Mouse (Mus musculus): ENCODE results near the gene Cap1. TPM values are rescaled to one million over a fixed set of nuclear protein-coding genes. Genes with fewer than 3 reads are reported as not detected.

The Cap1 gene
- polyA plus RNA-seq, 1 experiment: 0.52 TPM

GRCm38 (mm10) chr4:122891597-122891996, 5.7 kb upstream of the Cap1 start:
- TF ChIP-seq GATA1 (IDR thresholded peaks at IDR 0.05; ENCODE audit: low read length) (no peak), TAL1 (IDR thresholded peaks at IDR 0.05; ENCODE audit: low read length) (no peak)
- Histone ChIP-seq H3K27me3 (ENCODE audit: control insufficient read depth) (no peaks in the 10 kb centered on the region), H3K4me1 (ENCODE audit: control insufficient read depth) (peaks cover 24% of the 10 kb centered on the region), H3K36me3 (ENCODE audit: control insufficient read depth) (no peaks in the 10 kb centered on the region), H3K4me3 (replicated peaks) (no peak overlapping the region), H3K9me3 (ENCODE audit: control insufficient read depth, low read length) (no peaks in the 10 kb centered on the region)

- Histone ChIP-seq H3K9me3 (ENCODE audit: control insufficient read depth, low read length) (no peaks in the 10 kb centered on the region), H3K4me1 (ENCODE audit: control insufficient read depth) (peaks cover 27% of the 10 kb centered on the region), H3K36me3 (ENCODE audit: control insufficient read depth) (no peaks in the 10 kb centered on the region), H3K4me3 (replicated peaks) (no peak overlapping the region), H3K27me3 (ENCODE audit: control insufficient read depth) (no peaks in the 10 kb centered on the region)
- TF ChIP-seq GATA1 (IDR thresholded peaks at IDR 0.05; ENCODE audit: low read length): no peak
- no peak for TF ChIP-seq TAL1 (IDR thresholded peaks at IDR 0.05; ENCODE audit: low read length)
These were observed 5.1 kb upstream of the Cap1 start for GRCm38 (mm10) chr4:122890881-122891481.

GRCm38 (mm10) chr4:122887336-122887735, 1.5 kb upstream of the Cap1 start:
- peaks cover under 1% of the 10 kb centered on the region for H3K36me3 ChIP-seq (ENCODE audit: control insufficient read depth)
- no peaks in the 10 kb centered on the region for H3K27me3 ChIP-seq (ENCODE audit: control insufficient read depth)
- H3K4me3 ChIP-seq (replicated peaks): peak overlapping the region; percentile 68
- H3K9me3 ChIP-seq (ENCODE audit: control insufficient read depth, low read length): no peaks in the 10 kb centered on the region
- peaks cover 47% of the 10 kb centered on the region for H3K4me1 ChIP-seq (ENCODE audit: control insufficient read depth)
- TF ChIP-seq TAL1 (IDR thresholded peaks at IDR 0.05; ENCODE audit: low read length): no peak
- no peak for TF ChIP-seq GATA1 (IDR thresholded peaks at IDR 0.05; ENCODE audit: low read length)

DNA sequence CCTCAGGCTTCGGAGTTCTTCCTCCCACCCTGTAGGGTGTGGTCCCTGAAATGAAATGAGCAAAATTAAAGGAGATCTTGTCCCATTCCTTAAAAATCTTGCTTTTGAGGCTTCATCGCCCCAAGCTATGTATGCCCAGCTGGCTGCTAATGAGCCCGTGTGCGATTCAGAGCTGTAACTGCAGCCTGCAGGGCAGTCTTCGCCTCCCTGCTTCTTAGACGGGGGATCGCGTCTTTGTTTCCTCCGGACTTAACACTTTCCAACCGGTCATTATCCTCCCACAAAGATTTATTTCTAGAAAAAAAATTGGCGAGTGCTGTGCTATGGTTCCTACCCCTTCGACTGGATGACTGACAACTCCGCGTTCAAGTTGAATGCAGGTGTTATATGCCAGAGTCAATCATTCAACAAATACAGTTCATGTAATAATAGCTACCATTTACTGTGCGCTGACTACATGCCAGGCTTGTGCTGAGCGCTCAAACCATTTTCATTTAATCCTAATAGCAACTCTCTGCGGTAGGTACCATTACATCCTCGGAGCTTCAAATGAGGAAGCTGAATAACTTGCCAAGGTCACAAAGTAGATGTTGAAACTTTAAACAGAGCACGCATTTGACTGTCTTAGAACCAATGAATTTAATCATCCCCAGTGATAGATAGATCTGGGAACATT, 861 bp upstream of the Cap1 start:
- Histone ChIP-seq H3K9me3 (ENCODE audit: control insufficient read depth, low read length) (no peaks in the 10 kb centered on the region), H3K4me1 (ENCODE audit: control insufficient read depth) (peaks cover 52% of the 10 kb centered on the region), H3K36me3 (ENCODE audit: control insufficient read depth) (peaks cover 6% of the 10 kb centered on the region), H3K27me3 (ENCODE audit: control insufficient read depth) (no peaks in the 10 kb centered on the region), H3K4me3 (replicated peaks) (peak overlapping the region; percentile 68)
- no peak for TF ChIP-seq TAL1 (IDR thresholded peaks at IDR 0.05; ENCODE audit: low read length)
- no peak for TF ChIP-seq GATA1 (IDR thresholded peaks at IDR 0.05; ENCODE audit: low read length)

GRCm38 (mm10) chr4:122884481-122885340, 1.1 kb downstream of the Cap1 start:
- H3K4me3 ChIP-seq (replicated peaks): peak overlapping the region; percentile 68
- no peak for TF ChIP-seq TAL1 (IDR thresholded peaks at IDR 0.05; ENCODE audit: low read length)
- no peaks in the 10 kb centered on the region for H3K9me3 ChIP-seq (ENCODE audit: control insufficient read depth, low read length)
- no peaks in the 10 kb centered on the region for H3K27me3 ChIP-seq (ENCODE audit: control insufficient read depth)
- peaks cover 9% of the 10 kb centered on the region for H3K36me3 ChIP-seq (ENCODE audit: control insufficient read depth)
- H3K4me1 ChIP-seq (ENCODE audit: control insufficient read depth): peaks cover 44% of the 10 kb centered on the region

- TF ChIP-seq TAL1 (IDR thresholded peaks at IDR 0.05; ENCODE audit: low read length) (no peak), GATA1 (IDR thresholded peaks at IDR 0.05; ENCODE audit: low read length) (no peak)
- H3K4me3 ChIP-seq (replicated peaks): peak overlapping the region; percentile 68
- H3K9me3 ChIP-seq (ENCODE audit: control insufficient read depth, low read length): no peaks in the 10 kb centered on the region
- no peaks in the 10 kb centered on the region for H3K27me3 ChIP-seq (ENCODE audit: control insufficient read depth)
- H3K36me3 ChIP-seq (ENCODE audit: control insufficient read depth): peaks cover 9% of the 10 kb centered on the region
- peaks cover 44% of the 10 kb centered on the region for H3K4me1 ChIP-seq (ENCODE audit: control insufficient read depth)
These were observed 1.8 kb downstream of the Cap1 start for GRCm38 (mm10) chr4:122884051-122884450.

DNA sequence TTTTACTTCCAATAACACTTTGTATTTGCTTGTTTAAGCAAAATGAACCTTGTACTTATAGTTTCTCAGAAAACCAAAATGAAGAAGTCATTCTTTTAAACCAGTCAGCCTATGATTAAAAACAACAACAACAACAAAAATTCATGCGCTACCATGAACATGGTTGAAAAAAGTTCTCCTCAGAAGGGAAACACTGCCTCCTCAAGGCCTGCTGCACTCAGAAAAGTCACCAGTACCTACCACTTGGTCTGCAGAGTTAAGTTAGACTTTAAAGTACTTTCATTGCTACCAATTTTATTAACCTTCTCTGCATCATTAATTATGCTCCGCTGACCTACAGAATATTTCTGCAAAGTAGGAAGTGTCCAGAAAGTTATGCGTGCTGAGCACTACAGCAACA, 2.6 kb downstream of the Cap1 start:
- Histone ChIP-seq H3K27me3 (ENCODE audit: control insufficient read depth) (no peaks in the 10 kb centered on the region), H3K4me3 (replicated peaks) (no peak overlapping the region), H3K36me3 (ENCODE audit: control insufficient read depth) (peaks cover 11% of the 10 kb centered on the region), H3K9me3 (ENCODE audit: control insufficient read depth, low read length) (no peaks in the 10 kb centered on the region), H3K4me1 (ENCODE audit: control insufficient read depth) (peaks cover 46% of the 10 kb centered on the region)
- no peak for TF ChIP-seq GATA1 (IDR thresholded peaks at IDR 0.05; ENCODE audit: low read length)
- no peak for TF ChIP-seq TAL1 (IDR thresholded peaks at IDR 0.05; ENCODE audit: low read length)

DNA sequence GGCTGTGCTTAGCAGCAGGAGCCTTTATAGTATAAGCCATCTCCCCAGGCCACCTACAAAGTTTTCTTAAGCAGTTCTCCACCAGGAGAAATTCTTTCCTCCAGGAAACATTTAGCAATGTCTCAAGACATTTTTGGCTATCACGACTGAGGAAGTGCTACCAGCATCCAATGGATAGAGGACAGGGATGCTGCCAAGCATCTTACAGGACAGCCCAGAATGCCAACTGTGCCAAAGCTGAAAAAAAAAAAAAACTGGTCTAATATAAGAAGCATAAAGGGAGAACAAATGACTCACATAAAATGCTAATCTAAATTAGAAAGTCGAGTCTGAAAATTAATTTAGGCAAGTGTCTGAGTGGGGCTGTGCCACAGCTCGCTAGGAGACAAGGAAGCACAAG, 3.3 kb downstream of the Cap1 start:
- TF ChIP-seq TAL1 (IDR thresholded peaks at IDR 0.05; ENCODE audit: low read length): no peak
- no peak for TF ChIP-seq GATA1 (IDR thresholded peaks at IDR 0.05; ENCODE audit: low read length)
- no peaks in the 10 kb centered on the region for H3K27me3 ChIP-seq (ENCODE audit: control insufficient read depth)
- peaks cover 11% of the 10 kb centered on the region for H3K36me3 ChIP-seq (ENCODE audit: control insufficient read depth)
- H3K4me3 ChIP-seq (replicated peaks): no peak overlapping the region
- H3K9me3 ChIP-seq (ENCODE audit: control insufficient read depth, low read length): no peaks in the 10 kb centered on the region
- peaks cover 47% of the 10 kb centered on the region for H3K4me1 ChIP-seq (ENCODE audit: control insufficient read depth)
